ENCODE assay signal across 8 mouse cellular contexts in the genomic region with DNA sequence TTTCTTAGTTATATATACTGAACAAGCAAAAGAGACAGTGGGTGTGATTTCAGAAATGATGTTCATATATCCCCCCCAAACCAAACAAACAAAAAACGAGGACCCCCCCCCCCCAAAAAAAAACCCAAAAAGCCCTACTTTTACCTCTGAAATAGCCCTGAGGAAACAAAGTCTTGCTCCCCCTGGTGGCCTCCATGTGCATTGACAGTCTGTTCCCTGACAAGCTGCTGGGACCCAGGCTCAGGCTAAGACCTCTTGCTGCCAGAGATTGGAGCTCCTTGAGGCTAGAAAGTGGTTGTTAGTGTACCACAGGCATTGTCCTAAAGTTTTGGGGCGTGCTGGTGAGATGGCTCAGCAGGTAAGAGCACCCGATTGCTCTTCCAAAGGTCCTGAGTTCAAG. TPM values are rescaled to one million over a fixed set of nuclear protein-coding genes. Genes with fewer than 3 reads are reported as not detected.
DNase-seq lines count a peak whose midpoint lies in the region; ATAC-seq and TF ChIP-seq lines count a peak whose summit lies in the region.
"Had no signal": no experiment of that assay in that cellular context is flagged by ENCODE, and none has a peak within 500 bp of the region (broad histone marks: within the 10 kb centered on the region; RNA-seq: fewer than 3 reads in every experiment).

No protein-coding gene starts in this region.

- H3K4me2 ChIP-seq in kidney, embryonic 14.5 days (replicated peaks; ENCODE audit: low read depth, low read length): no peak overlapping the region
- H3K4me2 ChIP-seq: lung, embryonic 15.5 days had no signal

- no peaks in the 10 kb centered on the region for H3K4me1 ChIP-seq in kidney, embryonic 14.5 days (ENCODE audit: control insufficient read depth, insufficient read depth, low read length)
- H3K4me1 ChIP-seq in E14TG2a.4 (replicated peaks; ENCODE audit: low read depth, low read length): peaks cover 65% of the 10 kb centered on the region

- H3K9me3 ChIP-seq in kidney, embryonic 14.5 days (ENCODE audit: control insufficient read depth, low read length): no peaks in the 10 kb centered on the region
- no peaks in the 10 kb centered on the region for H3K9me3 ChIP-seq in E14TG2a.4 (ENCODE audit: low read length)
- H3K9me3 ChIP-seq: lung, embryonic 15.5 days had no signal

- H3K4me3 ChIP-seq in kidney, embryonic 14.5 days (ENCODE audit: low read length): no peak overlapping the region
- no peak overlapping the region for H3K4me3 ChIP-seq in E14TG2a.4 (replicated peaks; ENCODE audit: low read length)
- H3K4me3 ChIP-seq: lung, embryonic 15.5 days had no signal

- no peak overlapping the region for H3K9ac ChIP-seq in kidney, embryonic 14.5 days (ENCODE audit: low read depth, low read length)
- H3K9ac ChIP-seq: lung, embryonic 15.5 days had no signal

- H3K27me3 ChIP-seq in kidney, embryonic 14.5 days (ENCODE audit: control insufficient read depth, insufficient read depth, low read length): no peaks in the 10 kb centered on the region
- H3K27me3 ChIP-seq in E14TG2a.4 (ENCODE audit: insufficient read depth, low read length): no peaks in the 10 kb centered on the region
- H3K27me3 ChIP-seq: lung, embryonic 15.5 days had no signal

- peak; percentile 59 for DNase-seq in kidney, postnatal 10 days
- DNase-seq in adrenal gland, adult 2 months: peak; percentile 39
- peak; percentile 61 for DNase-seq in thymus, postnatal 14 days
- DNase-seq in right cerebral cortex, adult 18-20 months: no peak

- H3K36me3 ChIP-seq in kidney, embryonic 14.5 days (ENCODE audit: control insufficient read depth, insufficient read depth, low read length): no peaks in the 10 kb centered on the region
- no peaks in the 10 kb centered on the region for H3K36me3 ChIP-seq in E14TG2a.4 (ENCODE audit: insufficient read depth, low read length)
- H3K36me3 ChIP-seq: lung, embryonic 15.5 days had no signal

- WGBS in kidney, embryonic 14.5 days: 57% methylated on average over 3 of the region's 3 CpGs

- ATAC-seq in kidney, embryonic 14.5 days (ENCODE audit: low FRiP score, low TSS enrichment): no peak
- peak; percentile 72 for ATAC-seq in erythroid progenitor cell, adult 5-6 weeks (replicated peaks; ENCODE audit: low FRiP score, poor library complexity, severe bottlenecking)

- TF ChIP-seq CTCF in E14TG2a.4 (conservative IDR thresholded peaks at IDR 0.05; ENCODE audit: low read length): peak; percentile 91

- no peak overlapping the region for H3K27ac ChIP-seq in kidney, embryonic 14.5 days (ENCODE audit: low read depth, low read length)
- H3K27ac ChIP-seq: lung, embryonic 15.5 days had no signal

RNA-seq across cellular contexts. Expression of gene Stoml1, which starts 28.6 kb away (rescaled TPM):
- 22.3 and 29.8 TPM in 2 replicates for polyA plus RNA-seq in kidney, embryonic 14.5 days (2014; fragmentation: Nextera tagmentation; extraction: Ambion mirVana)
- 10 to 100 TPM; 13.8 to 17.2 TPM for total RNA-seq in adrenal gland, adult 2 months (2021)
- 38.1 and 38.4 TPM in 2 replicates for polyA plus RNA-seq in adrenal gland, adult 2 months (2012; rRNA removed)
- total RNA-seq in erythroid progenitor cell, adult 5-6 weeks (2015; ENCODE audit: low replicate concordance): 5.0 TPM in 1 of 2 replicates, not detected in the other
- 1.9 and 3.2 TPM in 2 replicates for total RNA-seq in erythroid progenitor cell, adult 5-6 weeks (2017; ENCODE audit: low replicate concordance)

RNA-seq across cellular contexts. Expression of gene Loxl1, which starts 31.4 kb away (rescaled TPM):
- 26.0 and 27.0 TPM in 2 replicates for polyA plus RNA-seq in kidney, embryonic 14.5 days (2014; fragmentation: Nextera tagmentation; extraction: Ambion mirVana)
- 10 to 100 TPM; 24.8 to 44.6 TPM for total RNA-seq in adrenal gland, adult 2 months (2021)
- 73.5 and 81.5 TPM in 2 replicates for polyA plus RNA-seq in adrenal gland, adult 2 months (2012; rRNA removed)
- total RNA-seq in erythroid progenitor cell, adult 5-6 weeks (2015; ENCODE audit: low replicate concordance): not detected in 2 replicates
- total RNA-seq in erythroid progenitor cell, adult 5-6 weeks (2017; ENCODE audit: low replicate concordance): 0.08 TPM in 1 of 2 replicates, not detected in the other

RNA-seq across cellular contexts. Expression of gene Pml, which starts 32.0 kb away (rescaled TPM):
- 13.5 and 25.0 TPM in 2 replicates for polyA plus RNA-seq in kidney, embryonic 14.5 days (2014; fragmentation: Nextera tagmentation; extraction: Ambion mirVana)
- total RNA-seq in adrenal gland, adult 2 months (2021): 10 to 100 TPM; 20.8 to 28.0 TPM
- 27.7 and 33.4 TPM in 2 replicates for polyA plus RNA-seq in adrenal gland, adult 2 months (2012; rRNA removed)
- total RNA-seq in erythroid progenitor cell, adult 5-6 weeks (2015; ENCODE audit: low replicate concordance): 226 and 252 TPM in 2 replicates
- total RNA-seq in erythroid progenitor cell, adult 5-6 weeks (2017; ENCODE audit: low replicate concordance): 113 and 157 TPM in 2 replicates

Comparison
In these comparisons a context has a peak if more than half of its experiments do, and no peak if none do; other contexts are left out.
1. RNA of gene Loxl1, which starts 31.4 kb away (total RNA-seq): 24.8 to 44.6 TPM in adrenal gland, adult 2 months; 0.08 TPM in erythroid progenitor cell, adult 5-6 weeks; every median in the first group is over 10 times any median in the second.